Mouse (Mus musculus) embryo, embryonic 11 days (tissue): ENCODE results near the gene Prrg4.
A peak's percentile ranks its signal among the peaks of the same experiment; 100 is the strongest.
"Not testable (repeated sequence)": the region's sequence is repeated elsewhere in the genome, so short reads cannot be mapped to it uniquely, and the experiment has no call there.

Source experiments
- DNase-seq: peaks from one replicate; pipeline ENCODE4 v3.0.0-alpha.2; 2015

The Prrg4 gene

GRCm38 (mm10) chr2:104849276-104849990, at the start of gene Prrg4:
Prrg4 (minus strand) TSS chr2:104849876.
- DNase-seq: peak; percentile 71

- peak; percentile 88 for DNase-seq
These were observed 38.3 kb upstream of the Prrg4 start for GRCm38 (mm10) chr2:104887882-104888566.

GRCm38 (mm10) chr2:104887331-104887730, 37.7 kb upstream of the Prrg4 start:
- not testable (repeated sequence) for DNase-seq

- DNase-seq: no peak
These were observed 36.4 kb upstream of the Prrg4 start for GRCm38 (mm10) chr2:104886109-104886508.

- no peak for DNase-seq
These were observed 29.1 kb upstream of the Prrg4 start for GRCm38 (mm10) chr2:104878794-104879193.

GRCm38 (mm10) chr2:104869101-104869500, 19.4 kb upstream of the Prrg4 start:
- no peak for DNase-seq

GRCm38 (mm10) chr2:104867282-104867855, 17.7 kb upstream of the Prrg4 start, which contains the start of gene Ccdc73:
Ccdc73 (plus strand) TSS chr2:104867805.
- DNase-seq: no peak

- no peak for DNase-seq
These were observed 14.6 kb upstream of the Prrg4 start for GRCm38 (mm10) chr2:104864176-104864860.

GRCm38 (mm10) chr2:104860426-104860825, 10.8 kb upstream of the Prrg4 start:
- DNase-seq: no peak

- no peak for DNase-seq
These were observed 9.4 kb upstream of the Prrg4 start for GRCm38 (mm10) chr2:104859060-104859459.

- DNase-seq: not testable (repeated sequence)
These were observed 8.4 kb upstream of the Prrg4 start for GRCm38 (mm10) chr2:104858083-104858482.

GRCm38 (mm10) chr2:104856218-104856617, 6.5 kb upstream of the Prrg4 start:
- no peak for DNase-seq

- no peak for DNase-seq
These were observed 6.1 kb upstream of the Prrg4 start for GRCm38 (mm10) chr2:104855732-104856131.

GRCm38 (mm10) chr2:104854836-104855235, 5.2 kb upstream of the Prrg4 start:
- no peak for DNase-seq

GRCm38 (mm10) chr2:104852546-104852945, 2.9 kb upstream of the Prrg4 start:
- DNase-seq: no peak

GRCm38 (mm10) chr2:104851686-104852085, 2.0 kb upstream of the Prrg4 start:
- peak; percentile 54 for DNase-seq

- no peak for DNase-seq
These were observed 299 bp upstream of the Prrg4 start for GRCm38 (mm10) chr2:104849991-104850359.

GRCm38 (mm10) chr2:104848235-104849161, 1.2 kb downstream of the Prrg4 start:
- peak; percentile 22 for DNase-seq

- DNase-seq: peak; percentile 53
These were observed 2.0 kb downstream of the Prrg4 start for GRCm38 (mm10) chr2:104847645-104848044.

GRCm38 (mm10) chr2:104846638-104847414, 2.9 kb downstream of the Prrg4 start:
- peak; percentile 27 for DNase-seq

- DNase-seq: no peak
These were observed 7.1 kb downstream of the Prrg4 start for GRCm38 (mm10) chr2:104842559-104842958.
